In genomic region chr11:100648405-100648804, GRCm38 (mm10) we compare ENCODE assay signal across 36 mouse cellular contexts. TPM values are rescaled to one million over a fixed set of nuclear protein-coding genes. Genes with fewer than 3 reads are reported as not detected.
"Had no signal": no experiment of that assay in that cellular context is flagged by ENCODE, and none has a peak within 500 bp of the region (broad histone marks: within the 10 kb centered on the region; RNA-seq: fewer than 3 reads in every experiment).

No protein-coding gene starts in this region.

- H3K27ac ChIP-seq: limb, embryonic 10.5 days; limb, embryonic 12.5 days; limb, embryonic 13.5 days; limb, embryonic 15.5 days; liver, embryonic 12.5 days; liver, embryonic 13.5 days; liver, embryonic 14.5 days; liver, embryonic 15.5 days; lung, embryonic 15.5 days; macrophage; midbrain, embryonic 10.5 days; midbrain, embryonic 12.5 days; midbrain, embryonic 13.5 days; midbrain, embryonic 15.5 days had no signal

- H3K4me2 ChIP-seq: limb, embryonic 12.5 days; limb, embryonic 13.5 days; limb, embryonic 15.5 days; liver, embryonic 11.5 days; liver, embryonic 12.5 days; liver, embryonic 13.5 days; liver, embryonic 15.5 days; lung, embryonic 14.5 days; lung, embryonic 15.5 days; midbrain, embryonic 11.5 days; midbrain, embryonic 12.5 days; midbrain, embryonic 13.5 days; midbrain, embryonic 15.5 days had no signal

- H3K4me1 ChIP-seq: limb, embryonic 12.5 days; liver, embryonic 12.5 days; liver, embryonic 13.5 days; liver, embryonic 15.5 days; lung, embryonic 15.5 days; midbrain, embryonic 10.5 days; midbrain, embryonic 12.5 days; midbrain, embryonic 13.5 days; midbrain, embryonic 15.5 days had no signal

- H3K9me3 ChIP-seq: limb, embryonic 10.5 days; limb, embryonic 12.5 days; limb, embryonic 13.5 days; limb, embryonic 15.5 days; liver, embryonic 12.5 days; liver, embryonic 13.5 days; liver, embryonic 15.5 days; lung, embryonic 15.5 days; megakaryocyte, embryonic 14.5 days; midbrain, embryonic 10.5 days; midbrain, embryonic 12.5 days; midbrain, embryonic 13.5 days; midbrain, embryonic 15.5 days had no signal

- DNase-seq: left cerebral cortex, postnatal 4 days; liver; liver, embryonic 13.5 days; liver, postnatal 0 days; lung, adult 18-20 months; lung, adult 2 months; lung, embryonic 14.5 days; lung, postnatal 10 days; lung, postnatal 14 days; lung, postnatal 36 days; lung, postnatal 4 days; midbrain, embryonic 14.5 days had no signal

- H3K36me3 ChIP-seq: limb, embryonic 10.5 days; limb, embryonic 12.5 days; limb, embryonic 13.5 days; limb, embryonic 15.5 days; liver, embryonic 12.5 days; liver, embryonic 13.5 days; liver, embryonic 15.5 days; lung, embryonic 15.5 days; midbrain, embryonic 10.5 days; midbrain, embryonic 12.5 days; midbrain, embryonic 13.5 days; midbrain, embryonic 15.5 days had no signal

- H3K9ac ChIP-seq: limb, embryonic 12.5 days; limb, embryonic 13.5 days; limb, embryonic 15.5 days; liver, embryonic 12.5 days; liver, embryonic 13.5 days; liver, embryonic 14.5 days; liver, embryonic 15.5 days; liver, postnatal 0 days; lung, embryonic 14.5 days; lung, embryonic 15.5 days; midbrain, embryonic 12.5 days; midbrain, embryonic 13.5 days; midbrain, embryonic 15.5 days had no signal

- H3K4me3 ChIP-seq: limb, embryonic 10.5 days; limb, embryonic 12.5 days; limb, embryonic 13.5 days; limb, embryonic 15.5 days; liver, embryonic 12.5 days; liver, embryonic 13.5 days; liver, embryonic 15.5 days; lung, embryonic 15.5 days; megakaryocyte, embryonic 14.5 days; midbrain, embryonic 10.5 days; midbrain, embryonic 12.5 days; midbrain, embryonic 13.5 days; midbrain, embryonic 15.5 days; myocyte had no signal

RNA-seq across cellular contexts. Expression of gene Zfp385c, which starts 43.9 kb away (rescaled TPM):
- total RNA-seq: liver, adult 2 months; megakaryocyte progenitor cell, adult 5-6 weeks; megakaryocyte, adult 5-6 weeks; megakaryocyte-erythroid progenitor cell, adult 5-6 weeks had no signal
- polyA plus RNA-seq: liver, adult 2 months; liver, embryonic 11.5 days; liver, embryonic 12.5 days; liver, embryonic 13.5 days; liver, embryonic 14.5 days; liver, embryonic 15.5 days; liver, embryonic 16.5 days; liver, postnatal 0 days; lung, embryonic 14.5 days; lung, postnatal 0 days; midbrain, embryonic 11.5 days; neural tube, embryonic 11.5 days had no signal
